Mouse (Mus musculus) olfactory bulb, adult 2 months (tissue): Measurements from ENCODE around the gene Psme3.

ENCODE experiments used
- CTCF ChIP-seq: fragments of 200-500 bp; IDR thresholded peaks from 2 replicates; pipeline ENCODE4 v1.5.1; 2012; ENCODE audit warnings: low read depth, mild to moderate bottlenecking, low read length, moderate library complexity; ENCODE audit not compliant: insufficient read depth
- POLR2A ChIP-seq: fragments of 200-500 bp; IDR thresholded peaks from 2 replicates; pipeline ENCODE4 v1.6.1; 2012; ENCODE audit warnings: mild to moderate bottlenecking, low read depth, low read length, moderate library complexity; ENCODE audit not compliant: insufficient read depth

GRCm38 (mm10) chr11:101332537-101332936 is 16.5 kb downstream of the Psme3 start:
- TF ChIP-seq POLR2A (no peak), CTCF (no peak)
